Mouse (Mus musculus) left cerebral cortex, postnatal 14 days (tissue): ENCODE data around the gene Tarm1. TPM values are rescaled to one million over a fixed set of nuclear protein-coding genes. Genes with fewer than 3 reads are reported as not detected.
A peak's percentile ranks its signal among the peaks of the same experiment; 100 is the strongest.

Experiments
- DNase-seq, 2 experiments: peaks; one replicate each; pipeline ENCODE4 v3.0.0; 2021 to 2022; ENCODE audit warnings: low spot score in 2 of 2, mixed read lengths in 1 of 2
- intact Hi-C: fragments of 180-260 bp; cut with DNase I; formaldehyde crosslinking; loops from one replicate; pipeline ENCODE4 v1.15.1; 2025
- long read RNA-seq, 2 experiments: library from polyadenylated mRNA; stranded (forward); transcript quantifications; one replicate each; pipeline ENCODE4 v2.0.0; 2021
- total RNA-seq, 2 experiments: library from RNA; stranded (reverse); gene quantifications; 2 replicates each; pipeline ENCODE4 v1.2.3; 2021

The Tarm1 gene
- not detected for total RNA-seq
- long read RNA-seq, experiment 1, result 0 reads
- long read RNA-seq, experiment 2, result 0 reads

DNA sequence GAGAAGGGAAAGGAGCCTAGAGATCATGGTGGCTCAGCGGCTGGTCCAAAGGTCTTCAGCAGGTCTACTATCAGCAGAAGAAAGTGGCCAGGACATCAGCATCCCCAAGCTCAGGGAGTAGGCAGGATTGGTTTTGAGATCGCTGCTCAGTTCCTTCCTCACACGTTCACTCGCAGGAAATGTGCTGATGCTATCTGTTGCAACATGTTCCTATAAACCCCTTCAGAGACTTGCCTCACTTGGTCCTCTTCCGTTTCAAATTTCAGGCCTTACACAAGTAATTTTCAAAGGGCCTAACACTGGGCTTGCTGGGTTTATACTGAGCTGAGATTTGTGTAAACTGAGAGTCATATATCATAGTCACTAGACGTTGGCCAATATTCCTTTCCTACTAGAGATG, at the start of gene Tarm1:
TSS of gene Tarm1 (minus strand) at position 186 of the 400 bp plus-strand sequence.
- intact Hi-C loops, result no loop called here
- no peak for DNase-seq

GRCm38 (mm10) chr7:3505913-3506312, 3.5 kb upstream of the Tarm1 start:
- DNase-seq, result no peak
- intact Hi-C loops, result no loop called here

GRCm38 (mm10) chr7:3500406-3500805, 2.0 kb downstream of the Tarm1 start:
- no peak for DNase-seq
- intact Hi-C loops, result no loop called here

- intact Hi-C loops, result no loop called here
Measured at GRCm38 (mm10) chr7:3481948-3482608, 20.3 kb downstream of the Tarm1 start.

DNA sequence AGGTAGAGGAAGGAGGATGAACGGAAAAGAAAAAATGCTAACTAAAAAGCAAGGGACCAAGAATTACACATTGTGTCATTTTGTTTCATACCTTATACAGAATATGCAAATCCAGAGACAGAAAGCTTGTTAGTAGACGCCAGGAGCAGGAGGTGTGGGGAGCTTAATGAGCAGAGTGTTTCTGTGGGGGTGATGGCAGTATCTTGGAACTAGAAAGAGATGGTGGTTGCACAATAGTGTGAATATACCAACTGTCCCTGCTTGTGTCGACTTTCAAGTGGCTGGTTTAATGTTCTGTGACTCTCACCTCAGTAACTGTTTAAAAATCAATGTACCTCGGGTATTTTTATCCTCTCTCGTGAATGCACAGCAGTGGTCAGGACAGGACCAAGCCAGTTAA, 25.7 kb downstream of the Tarm1 start:
- DNase-seq, result peak; percentile 47 to 81
- intact Hi-C loops, result no loop called here

More at GRCm38 (mm10) chr7:3481948-3482608, 20.3 kb downstream of the Tarm1 start:
- DNase-seq, result no peak

DNA sequence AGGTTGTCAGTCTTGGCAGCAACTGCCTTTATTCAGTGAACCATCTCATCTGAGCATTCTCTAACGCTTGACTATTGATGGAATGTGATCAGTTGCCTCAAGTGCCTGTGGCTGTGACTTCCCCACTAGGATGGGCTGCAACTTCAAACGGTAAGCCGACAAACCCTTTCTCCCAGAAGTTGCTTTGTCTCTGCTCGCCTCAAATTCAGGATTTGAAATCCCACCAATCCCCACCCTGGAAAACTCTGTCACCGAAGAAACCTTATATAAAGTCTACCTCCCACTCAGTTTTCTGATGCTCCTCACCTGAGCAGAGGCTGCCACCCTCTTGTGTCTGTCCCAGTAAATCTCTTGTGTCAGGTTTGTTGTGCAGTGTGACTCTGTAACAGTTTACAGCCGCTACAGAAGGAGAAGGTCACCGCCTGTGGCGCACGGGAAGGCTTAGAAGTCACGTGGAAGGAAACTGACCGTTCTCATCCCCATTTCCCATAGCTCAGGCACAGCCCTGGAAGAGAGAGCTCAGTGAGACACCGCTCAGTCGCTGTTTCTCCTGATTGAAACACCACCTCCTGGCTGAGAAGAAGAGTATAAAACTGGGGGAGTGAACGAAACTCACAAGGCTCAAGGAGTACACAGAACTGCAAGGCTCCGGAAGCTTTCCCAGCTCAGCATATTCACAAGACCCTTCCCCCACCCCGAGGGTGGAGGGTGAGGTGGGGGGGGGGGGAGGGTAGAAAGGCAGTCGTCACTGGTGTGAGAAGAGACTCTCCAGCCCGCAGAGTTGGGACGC, 27.9 kb downstream of the Tarm1 start:
- intact Hi-C loops, result no loop called here

DNA sequence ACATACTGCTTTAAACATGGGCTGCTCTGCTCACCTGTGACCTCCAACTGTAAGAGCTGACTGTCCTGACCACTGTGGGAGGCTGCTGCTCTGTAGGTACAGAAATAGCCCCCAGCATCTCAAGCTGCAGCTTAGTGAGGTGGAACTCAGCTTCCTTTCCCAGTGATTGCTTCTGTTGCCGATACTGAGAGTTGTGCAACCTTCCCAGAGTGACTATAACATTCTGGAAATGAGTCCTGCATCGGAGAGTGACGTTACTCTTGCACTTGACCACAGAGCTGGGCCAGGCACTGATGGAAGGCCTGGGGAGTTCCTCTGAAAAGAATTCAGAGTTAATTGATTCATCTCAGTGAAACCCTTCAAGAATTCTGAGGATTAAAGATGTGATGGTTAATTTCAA, 29.6 kb downstream of the Tarm1 start:
- intact Hi-C loops, result no loop called here
- no peak for DNase-seq

More for the DNA sequence above, 27.9 kb downstream of the Tarm1 start:
- peak in 1 of 2 experiments; percentile 16 for DNase-seq

- DNase-seq, result no peak
- intact Hi-C loops, result no loop called here
Measured at GRCm38 (mm10) chr7:3468614-3469013, 33.8 kb downstream of the Tarm1 start.

DNA sequence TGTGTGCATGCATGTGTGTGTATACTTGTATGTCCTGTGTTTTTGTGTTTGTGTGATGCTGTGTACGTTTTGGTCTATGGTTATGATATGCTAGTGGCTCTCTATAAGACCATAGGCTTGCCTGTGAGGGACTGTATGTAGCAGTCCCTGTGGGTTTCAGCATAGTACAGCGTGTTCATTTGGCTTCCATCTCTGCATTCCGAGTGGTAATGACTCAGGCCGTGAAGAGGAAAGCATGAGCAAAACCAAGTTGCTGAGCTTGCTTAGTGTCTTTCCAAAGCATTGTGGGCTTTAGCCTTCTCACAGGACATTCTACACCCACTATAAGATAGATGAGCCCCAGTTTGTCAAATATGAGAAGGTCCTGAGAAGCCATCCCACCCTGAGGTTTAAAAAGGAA, 39.1 kb downstream of the Tarm1 start:
- intact Hi-C loops, result no loop called here
- no peak for DNase-seq

GRCm38 (mm10) chr7:3460261-3460660, 42.2 kb downstream of the Tarm1 start:
- peak; percentile 64 to 65 for DNase-seq
- intact Hi-C loops, result no loop called here

- intact Hi-C loops, result no loop called here
- no peak for DNase-seq
Measured at GRCm38 (mm10) chr7:3457841-3458217, 44.6 kb downstream of the Tarm1 start.

DNA sequence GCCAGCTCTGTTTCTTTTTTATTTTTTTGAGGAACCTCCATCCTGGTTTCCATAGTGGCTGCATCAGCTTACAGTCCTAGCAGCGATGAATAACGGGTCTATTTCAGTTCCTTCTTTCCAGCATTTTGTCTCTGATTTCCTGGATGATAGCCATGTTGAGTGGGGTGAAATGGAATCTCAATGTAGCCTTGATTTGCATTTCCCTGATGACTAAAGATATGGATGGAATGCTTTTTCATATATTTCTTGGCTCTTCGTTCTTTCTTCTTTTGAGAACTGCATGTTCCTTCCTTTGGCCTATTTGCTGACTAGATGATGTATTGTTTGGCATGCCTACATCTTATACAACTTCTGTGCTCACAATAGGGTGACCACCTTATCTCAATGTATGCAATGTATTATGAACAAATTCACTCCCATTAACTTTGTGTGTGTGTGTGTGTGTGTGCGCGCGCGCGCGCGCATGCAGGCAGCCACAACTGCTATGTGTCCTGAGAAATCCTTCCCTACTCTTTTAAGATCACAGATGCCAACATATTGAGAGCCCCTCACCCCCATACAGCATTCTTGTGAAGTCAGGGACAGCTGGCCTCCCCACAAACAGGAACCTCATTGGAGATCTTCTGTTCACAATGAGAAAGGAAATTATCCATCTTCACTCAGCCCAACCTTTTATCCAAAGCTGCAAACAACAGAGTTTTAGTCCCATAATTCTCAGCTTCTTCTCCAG, 45.1 kb downstream of the Tarm1 start:
- intact Hi-C loops, result no loop called here
- peak; percentile 30 to 65 for DNase-seq

DNA sequence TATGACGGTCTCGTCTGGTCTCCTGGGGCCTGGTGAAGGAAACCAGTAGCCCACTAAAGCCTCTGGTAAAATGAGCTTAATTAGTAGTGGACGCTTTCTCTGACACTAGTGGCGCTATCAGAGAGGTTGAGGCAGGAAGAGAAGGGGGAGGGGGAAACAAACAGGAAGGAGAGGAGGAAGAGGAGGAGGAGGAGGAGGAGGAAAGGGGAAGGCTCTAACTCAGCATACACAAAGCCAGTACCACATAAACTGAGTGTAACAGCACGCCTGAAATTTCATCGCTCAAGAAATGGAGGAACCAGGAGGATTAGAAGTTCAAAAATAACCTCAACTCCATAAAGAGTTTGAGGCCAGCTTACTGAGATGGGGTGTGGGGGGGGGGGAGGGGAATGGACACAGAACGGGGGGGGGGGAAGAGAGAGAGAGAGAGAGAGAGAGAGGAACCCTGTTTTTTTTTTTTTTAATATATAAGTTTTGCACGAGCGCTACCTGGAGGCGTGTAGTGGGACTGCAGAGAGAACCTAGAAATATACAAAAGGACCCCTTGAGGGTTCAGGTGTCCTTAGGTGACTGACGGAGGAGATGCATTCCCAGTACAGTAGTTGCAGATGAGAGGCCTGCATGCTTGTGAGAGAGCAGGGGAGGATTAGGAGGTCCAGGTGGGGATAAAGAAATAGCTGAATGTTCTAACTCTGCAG, 48.8 kb downstream of the Tarm1 start:
- intact Hi-C loops, result no loop called here
- DNase-seq, result no peak

- no peak for DNase-seq
- intact Hi-C loops, result no loop called here
Measured at GRCm38 (mm10) chr7:3452821-3453485, 49.5 kb downstream of the Tarm1 start.

- DNase-seq, result no peak
- intact Hi-C loops, result no loop called here
Measured at GRCm38 (mm10) chr7:3451161-3451560, 51.3 kb downstream of the Tarm1 start.

GRCm38 (mm10) chr7:3450671-3451070, 51.8 kb downstream of the Tarm1 start:
- intact Hi-C loops, result no loop called here
- DNase-seq, result peak in 1 of 2 experiments; percentile 62

DNA sequence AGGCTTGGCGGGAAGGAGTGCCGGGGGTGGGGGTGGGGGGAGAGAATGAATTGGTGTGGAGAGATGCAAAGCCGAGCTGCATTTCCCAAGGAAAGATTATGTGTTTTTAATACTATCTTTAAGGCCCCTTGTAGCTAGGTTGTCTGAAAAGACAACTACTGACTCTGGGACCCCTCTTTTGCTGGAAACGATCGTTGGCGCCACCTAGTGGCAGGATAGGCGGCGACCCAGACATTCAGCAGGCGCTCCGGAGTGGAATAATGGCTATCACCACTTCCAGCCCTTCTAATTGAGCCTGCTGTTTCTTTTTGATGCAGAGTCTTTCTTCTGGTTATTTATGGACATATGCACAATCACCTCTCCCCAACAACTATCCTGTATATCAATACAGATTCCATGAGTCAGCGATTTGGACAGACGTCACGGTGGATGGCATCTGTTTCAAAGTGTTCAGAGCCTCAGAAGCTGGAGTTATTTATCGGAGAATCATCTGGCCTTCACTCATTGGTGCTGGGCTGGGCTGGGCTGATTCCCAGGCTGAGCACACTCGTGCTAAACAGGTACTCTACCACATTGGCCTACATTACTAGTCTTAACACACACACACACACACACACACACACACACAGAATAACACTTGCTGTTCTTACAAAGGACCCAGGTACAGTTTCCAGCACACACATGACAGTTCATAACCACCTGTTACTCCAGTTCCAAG, 53.5 kb downstream of the Tarm1 start:
- DNase-seq, result peak; percentile 77 to 88
- intact Hi-C loops, result loop anchor here (2.0 kb wide), 1 partner anchor 118 kb away; no protein-coding TSS in a partner anchor

- no peak for DNase-seq
- intact Hi-C loops, result loop anchor here (2.0 kb wide), 1 partner anchor 224 kb away; no protein-coding TSS in a partner anchor
Measured at GRCm38 (mm10) chr7:3447026-3447425, 55.4 kb downstream of the Tarm1 start.
